20 mouse cellular contexts compared by ENCODE assay signal in genomic region chr7:92566775-92567174, GRCm38 (mm10).
"Had no signal": no experiment of that assay in that cellular context is flagged by ENCODE, and none has a peak within 500 bp of the region (broad histone marks: within the 10 kb centered on the region; RNA-seq: fewer than 3 reads in every experiment).

No protein-coding gene starts in this region.

- H3K27ac ChIP-seq: kidney, postnatal 0 days; layer of hippocampus, adult 2 months; limb, embryonic 15.5 days; liver, embryonic 14.5 days; macrophage; midbrain, embryonic 12.5 days; midbrain, embryonic 15.5 days; neural tube, embryonic 12.5 days; neural tube, embryonic 15.5 days had no signal

- ATAC-seq: liver, postnatal 0 days; lung, postnatal 0 days; midbrain, embryonic 15.5 days had no signal

- H3K9me3 ChIP-seq: limb, embryonic 15.5 days; midbrain, embryonic 12.5 days; midbrain, embryonic 15.5 days; neural tube, embryonic 12.5 days; neural tube, embryonic 15.5 days had no signal

- H3K4me3 ChIP-seq: layer of hippocampus, adult 2 months; limb, embryonic 15.5 days; midbrain, embryonic 12.5 days; midbrain, embryonic 15.5 days; neural tube, embryonic 12.5 days; neural tube, embryonic 15.5 days had no signal

- H3K9ac ChIP-seq: limb, embryonic 15.5 days; liver, embryonic 14.5 days; liver, postnatal 0 days; lung, embryonic 14.5 days; midbrain, embryonic 12.5 days; midbrain, embryonic 15.5 days; neural tube, embryonic 12.5 days; neural tube, embryonic 15.5 days had no signal

- H3K4me1 ChIP-seq: neural tube, embryonic 12.5 days had no signal

- H3K27me3 ChIP-seq: limb, embryonic 15.5 days; midbrain, embryonic 12.5 days; midbrain, embryonic 15.5 days; neural tube, embryonic 12.5 days; neural tube, embryonic 15.5 days had no signal

- DNase-seq: kidney, postnatal 4 days; layer of hippocampus, adult 9-11 months; liver, postnatal 0 days; lung, embryonic 14.5 days; right cerebral cortex, adult 18-20 months; right cerebral cortex, postnatal 14 days; right cerebral cortex, postnatal 4 days; thymus, adult 18-20 months; thymus, postnatal 36 days had no signal

- H3K4me2 ChIP-seq: limb, embryonic 15.5 days; liver, embryonic 11.5 days; lung, embryonic 14.5 days; midbrain, embryonic 12.5 days; midbrain, embryonic 15.5 days; neural tube, embryonic 12.5 days; neural tube, embryonic 15.5 days had no signal
